In genomic region chr6:5855526-5855925, GRCm38 (mm10) we compare ENCODE assay signal across 26 mouse cellular contexts.
DNase-seq lines count a peak whose midpoint lies in the region; ATAC-seq and TF ChIP-seq lines count a peak whose summit lies in the region.
"Had no signal": no experiment of that assay in that cellular context is flagged by ENCODE, and none has a peak within 500 bp of the region (broad histone marks: within the 10 kb centered on the region; RNA-seq: fewer than 3 reads in every experiment).

No protein-coding gene starts in this region.

- no peaks in the 10 kb centered on the region for H3K36me3 ChIP-seq in forebrain, postnatal 0 days (ENCODE audit: insufficient read depth)
- H3K36me3 ChIP-seq in forebrain, embryonic 13.5 days (ENCODE audit: poor library complexity, severe bottlenecking), result no peaks in the 10 kb centered on the region
- H3K36me3 ChIP-seq in limb, embryonic 10.5 days, result no peaks in the 10 kb centered on the region
- H3K36me3 ChIP-seq: embryonic facial prominence, embryonic 10.5 days; embryonic facial prominence, embryonic 13.5 days; forebrain, embryonic 12.5 days; G1E; heart, embryonic 13.5 days; hindbrain, embryonic 12.5 days; hindbrain, embryonic 15.5 days had no signal

- no peak overlapping the region for H3K4me3 ChIP-seq in forebrain, postnatal 0 days (ENCODE audit: low read depth, low read length)
- no peak overlapping the region for H3K4me3 ChIP-seq in forebrain, embryonic 13.5 days
- no peak overlapping the region for H3K4me3 ChIP-seq in layer of hippocampus, adult 2 months
- H3K4me3 ChIP-seq in limb, embryonic 10.5 days, result no peak overlapping the region
- H3K4me3 ChIP-seq: embryonic facial prominence, embryonic 10.5 days; embryonic facial prominence, embryonic 13.5 days; erythroblast, embryonic 14.5 days; forebrain, embryonic 12.5 days; heart, embryonic 13.5 days; hindbrain, embryonic 12.5 days; hindbrain, embryonic 15.5 days had no signal

- no peak overlapping the region for H3K4me2 ChIP-seq in forebrain, postnatal 0 days (ENCODE audit: low read depth)
- no peak overlapping the region for H3K4me2 ChIP-seq in forebrain, embryonic 13.5 days
- H3K4me2 ChIP-seq: embryonic facial prominence, embryonic 13.5 days; forebrain, embryonic 12.5 days; heart, embryonic 13.5 days; hindbrain, embryonic 12.5 days; hindbrain, embryonic 15.5 days had no signal

- H3K27ac ChIP-seq in forebrain, postnatal 0 days (ENCODE audit: low read depth, low read length), result no peak overlapping the region
- H3K27ac ChIP-seq in forebrain, embryonic 13.5 days, result no peak overlapping the region
- peak overlapping the region; percentile 39; the same call in 1 of the 2 replicates for H3K27ac ChIP-seq in layer of hippocampus, adult 2 months
- no peak overlapping the region for H3K27ac ChIP-seq in limb, embryonic 10.5 days
- H3K27ac ChIP-seq: embryonic facial prominence, embryonic 10.5 days; embryonic facial prominence, embryonic 13.5 days; forebrain, embryonic 12.5 days; heart, embryonic 13.5 days; hindbrain, embryonic 12.5 days; hindbrain, embryonic 15.5 days had no signal

- peak; percentile 27; the same call in 1 of the 2 replicates for ATAC-seq in forebrain, postnatal 0 days
- no peak for ATAC-seq in forebrain, embryonic 13.5 days
- ATAC-seq: intestine, postnatal 0 days; Patski had no signal

- H3K9ac ChIP-seq in forebrain, postnatal 0 days, result no peak overlapping the region
- H3K9ac ChIP-seq in forebrain, embryonic 13.5 days, result no peak overlapping the region
- H3K9ac ChIP-seq: embryonic facial prominence, embryonic 13.5 days; forebrain, embryonic 12.5 days; heart, embryonic 13.5 days; hindbrain, embryonic 12.5 days; hindbrain, embryonic 15.5 days had no signal

- DNase-seq in cerebellum, adult 11-12 months, result peak; percentile 16
- DNase-seq in cerebellum, adult 11 months, result no peak
- peak; percentile 19 for DNase-seq in forebrain, postnatal 0 days
- no peak for DNase-seq in layer of hippocampus, adult 2 months (ENCODE audit: low spot score in 2 of 2)
- DNase-seq in layer of hippocampus, adult 9-11 months, result no peak
- peak; percentile 21 for DNase-seq in limb, embryonic 10.5 days (ENCODE audit: low spot score)
- DNase-seq: adrenal gland, postnatal 10 days; adrenal gland, postnatal 36 days; B cell, adult 2 months; cerebellum, adult 8-10 months; gastrocnemius, postnatal 10 days; gastrocnemius, postnatal 36 days; heart, postnatal 14 days; kidney, adult 2 months had no signal

- H3K4me1 ChIP-seq in forebrain, postnatal 0 days (ENCODE audit: insufficient read depth), result no peaks in the 10 kb centered on the region; the same call in 1 of the 2 replicates
- peaks cover 8% of the 10 kb centered on the region; the same call in 1 of the 2 replicates for H3K4me1 ChIP-seq in forebrain, embryonic 13.5 days
- H3K4me1 ChIP-seq in limb, embryonic 10.5 days, result peaks cover 23% of the 10 kb centered on the region

- 46% methylated on average over 6 of the region's 6 CpGs for WGBS in forebrain, postnatal 0 days
- WGBS in forebrain, embryonic 13.5 days, result 84% methylated on average over 6 of the region's 6 CpGs
- WGBS in limb, embryonic 10.5 days, result 71% methylated on average over 6 of the region's 6 CpGs

- TF ChIP-seq CTCF in forebrain, postnatal 0 days (IDR thresholded peaks at IDR 0.05; ENCODE audit: low read depth), result no peak
- no peak for TF ChIP-seq CTCF in layer of hippocampus, adult 2 months (conservative IDR thresholded peaks at IDR 0.05)

- no peaks in the 10 kb centered on the region for H3K27me3 ChIP-seq in forebrain, postnatal 0 days (ENCODE audit: insufficient read depth, low read length)
- no peaks in the 10 kb centered on the region for H3K27me3 ChIP-seq in forebrain, embryonic 13.5 days
- H3K27me3 ChIP-seq in limb, embryonic 10.5 days (ENCODE audit: low read depth, poor library complexity, severe bottlenecking), result 0 out of 2 replicates have a peak, but pooled peaks cover 5% of the 10 kb centered on the region
- H3K27me3 ChIP-seq: CH12.LX; forebrain, embryonic 12.5 days had no signal

- no peaks in the 10 kb centered on the region for H3K9me3 ChIP-seq in forebrain, postnatal 0 days (ENCODE audit: low read length)
- no peaks in the 10 kb centered on the region for H3K9me3 ChIP-seq in forebrain, embryonic 13.5 days (replicated peaks)
- no peaks in the 10 kb centered on the region for H3K9me3 ChIP-seq in limb, embryonic 10.5 days (replicated peaks)
- H3K9me3 ChIP-seq: embryonic facial prominence, embryonic 10.5 days; embryonic facial prominence, embryonic 13.5 days; forebrain, embryonic 12.5 days; G1E; heart, embryonic 13.5 days; hindbrain, embryonic 12.5 days; hindbrain, embryonic 15.5 days had no signal

Comparison
In these comparisons a context has a peak if more than half of its experiments do, and no peak if none do; other contexts are left out.
1. DNase-seq: peak in cerebellum, adult 11-12 months (single experiment), forebrain, postnatal 0 days (single experiment) and limb, embryonic 10.5 days (single experiment); none in cerebellum, adult 11 months (single experiment), layer of hippocampus, adult 2 months (0 of 2) and layer of hippocampus, adult 9-11 months (single experiment).